Mouse (Mus musculus): ENCODE measurements at regions not wholly inside any gene's neighbourhood (a gene's known extent, or its start where the extent isn't known, plus 50 kb on each side); places are given as distances from the start of the nearest gene placed in this dataset.
"Not testable (repeated sequence)": the region's sequence is repeated elsewhere in the genome, so short reads cannot be mapped to it uniquely, and the experiment has no call there.

GRCm38 (mm10) chr7:129689464-129689863 is 97.8 kb downstream of the Wdr11 start:
- no peak for DNase-seq

GRCm38 (mm10) chr7:129690868-129691267 is 99.2 kb downstream of the Wdr11 start:
- DNase-seq = no peak

- DNase-seq = peak; percentile 35
Measured at GRCm38 (mm10) chr7:129691619-129692071, 100.0 kb downstream of the Wdr11 start.

GRCm38 (mm10) chr7:129693635-129694034 is 102.0 kb downstream of the Wdr11 start:
- DNase-seq = peak; percentile 47

GRCm38 (mm10) chr7:129694168-129694567 is 102.5 kb downstream of the Wdr11 start:
- peak; percentile 29 for DNase-seq

GRCm38 (mm10) chr7:129699931-129700570 is 108.4 kb downstream of the Wdr11 start:
- no peak for DNase-seq

GRCm38 (mm10) chr7:129727559-129727958 is 135.9 kb downstream of the Wdr11 start:
- DNase-seq = no peak

- DNase-seq = peak; percentile 20
Measured at GRCm38 (mm10) chr7:129729709-129730238, 138.1 kb downstream of the Wdr11 start.

- peak; percentile 61 for DNase-seq
Measured at GRCm38 (mm10) chr7:129730785-129731352, 139.2 kb downstream of the Wdr11 start.

GRCm38 (mm10) chr7:129742657-129743056 is 151.0 kb downstream of the Wdr11 start:
- DNase-seq = no peak

GRCm38 (mm10) chr7:129743955-129744666 is 152.4 kb downstream of the Wdr11 start:
- no peak for DNase-seq

- no peak for DNase-seq
Measured at GRCm38 (mm10) chr7:129746639-129747038, 155.0 kb downstream of the Wdr11 start.

GRCm38 (mm10) chr7:129750936-129751335 is 159.3 kb downstream of the Wdr11 start:
- no peak for DNase-seq

GRCm38 (mm10) chr7:129754737-129755136 is 163.1 kb downstream of the Wdr11 start:
- DNase-seq = no peak

GRCm38 (mm10) chr7:129756138-129756537 is 164.5 kb downstream of the Wdr11 start:
- DNase-seq = peak; percentile 49

GRCm38 (mm10) chr7:129759848-129760247 is 168.2 kb downstream of the Wdr11 start:
- DNase-seq = no peak

GRCm38 (mm10) chr7:129760386-129760785 is 168.7 kb downstream of the Wdr11 start:
- DNase-seq = no peak

- DNase-seq = no peak
Measured at GRCm38 (mm10) chr7:129763754-129764153, 172.1 kb downstream of the Wdr11 start.

GRCm38 (mm10) chr7:129764456-129764970 is 172.8 kb downstream of the Wdr11 start:
- DNase-seq = no peak

- no peak for DNase-seq
Measured at GRCm38 (mm10) chr7:129765681-129766080, 174.0 kb downstream of the Wdr11 start.

GRCm38 (mm10) chr7:129766087-129766834 is 174.6 kb downstream of the Wdr11 start:
- DNase-seq = no peak

GRCm38 (mm10) chr7:129769673-129770072 is 178.0 kb downstream of the Wdr11 start:
- not testable (repeated sequence) for DNase-seq

- no peak for DNase-seq
Measured at GRCm38 (mm10) chr7:129771876-129772275, 180.2 kb downstream of the Wdr11 start.
